In genomic region chr1:174703909-174704308, GRCm38 (mm10) we compare ENCODE assay signal across 28 mouse cellular contexts.
DNase-seq lines count a peak whose midpoint lies in the region; ATAC-seq and TF ChIP-seq lines count a peak whose summit lies in the region.
"Had no signal": no experiment of that assay in that cellular context is flagged by ENCODE, and none has a peak within 500 bp of the region (broad histone marks: within the 10 kb centered on the region; RNA-seq: fewer than 3 reads in every experiment).

No protein-coding gene starts in this region.

- peaks cover 4% of the 10 kb centered on the region; the same call in 1 of the 2 replicates for H3K36me3 ChIP-seq in hindbrain, postnatal 0 days (ENCODE audit: insufficient read depth, low read length)
- peaks cover 2% of the 10 kb centered on the region for H3K36me3 ChIP-seq in hindbrain, embryonic 13.5 days
- H3K36me3 ChIP-seq in lung, embryonic 15.5 days: no peaks in the 10 kb centered on the region
- H3K36me3 ChIP-seq: heart, embryonic 13.5 days; hindbrain, embryonic 15.5 days; kidney, embryonic 15.5 days; liver, embryonic 15.5 days; neural tube, embryonic 12.5 days had no signal

- H3K4me3 ChIP-seq in hindbrain, postnatal 0 days (ENCODE audit: low read length): no peak overlapping the region
- no peak overlapping the region for H3K4me3 ChIP-seq in hindbrain, embryonic 13.5 days
- no peak overlapping the region for H3K4me3 ChIP-seq in lung, embryonic 15.5 days
- H3K4me3 ChIP-seq: heart, embryonic 13.5 days; hindbrain, embryonic 15.5 days; kidney, embryonic 15.5 days; liver, embryonic 15.5 days; myocyte; neural tube, embryonic 12.5 days had no signal

- no peaks in the 10 kb centered on the region for H3K27me3 ChIP-seq in hindbrain, postnatal 0 days (ENCODE audit: insufficient read depth, low read length)
- H3K27me3 ChIP-seq in hindbrain, embryonic 13.5 days: no peaks in the 10 kb centered on the region
- H3K27me3 ChIP-seq in lung, embryonic 15.5 days: no peaks in the 10 kb centered on the region
- H3K27me3 ChIP-seq: heart, embryonic 13.5 days; hindbrain, embryonic 15.5 days; kidney, embryonic 15.5 days; liver, embryonic 15.5 days; neural tube, embryonic 12.5 days had no signal

- TF ChIP-seq CTCF in hindbrain, postnatal 0 days (IDR thresholded peaks at IDR 0.05; ENCODE audit: low read depth): no peak

- no peaks in the 10 kb centered on the region for H3K9me3 ChIP-seq in hindbrain, postnatal 0 days (ENCODE audit: low read length)
- H3K9me3 ChIP-seq in hindbrain, embryonic 13.5 days: no peaks in the 10 kb centered on the region
- H3K9me3 ChIP-seq in lung, embryonic 15.5 days: no peaks in the 10 kb centered on the region
- H3K9me3 ChIP-seq: heart, embryonic 13.5 days; hindbrain, embryonic 15.5 days; kidney, embryonic 15.5 days; liver, embryonic 15.5 days; neural tube, embryonic 12.5 days had no signal

- H3K27ac ChIP-seq in hindbrain, postnatal 0 days: no peak overlapping the region
- no peak overlapping the region for H3K27ac ChIP-seq in hindbrain, embryonic 13.5 days
- H3K27ac ChIP-seq in lung, embryonic 15.5 days: peak overlapping the region; percentile 29; the same call in 1 of the 2 replicates
- H3K27ac ChIP-seq: heart, embryonic 13.5 days; hindbrain, embryonic 15.5 days; kidney, embryonic 15.5 days; liver, embryonic 15.5 days; neural tube, embryonic 12.5 days had no signal

- WGBS in hindbrain, postnatal 0 days: 92% methylated on average over 1 of the region's 1 CpGs
- WGBS in hindbrain, embryonic 13.5 days: 97% methylated on average over 1 of the region's 1 CpGs
- 43% methylated on average over 1 of the region's 1 CpGs for WGBS in lung, embryonic 15.5 days

- DNase-seq in hindbrain, postnatal 0 days (ENCODE audit: low spot score): peak; percentile 14
- no peak for DNase-seq in lung, postnatal 25 days (ENCODE audit: low spot score)
- DNase-seq in NIH3T3 (ENCODE audit: low read depth) (peak; percentile 66), adipocyte (ENCODE audit: low spot score) (peak; percentile 7)
- DNase-seq in urinary bladder, postnatal 25 days (ENCODE audit: low spot score): no peak
- no peak for DNase-seq in embryo, embryonic 9.5 days (ENCODE audit: extremely low spot score)
- DNase-seq: adrenal gland, adult 8-10 months; B cell, adult 2 months; cerebellum, adult 11 months; cerebellum, adult 9-10 months; gastrocnemius, postnatal 10 days; heart, postnatal 10 days; kidney, adult 18-20 months; kidney, postnatal 4 days; layer of hippocampus, postnatal 36 days; left cerebral cortex, postnatal 4 days; liver; right cerebral cortex, postnatal 4 days had no signal

- H3K4me2 ChIP-seq in hindbrain, postnatal 0 days (ENCODE audit: low read depth, low read length): no peak overlapping the region
- H3K4me2 ChIP-seq in hindbrain, embryonic 13.5 days: no peak overlapping the region
- H3K4me2 ChIP-seq in lung, embryonic 15.5 days: no peak overlapping the region
- H3K4me2 ChIP-seq: heart, embryonic 13.5 days; hindbrain, embryonic 15.5 days; kidney, embryonic 15.5 days; liver, embryonic 15.5 days; midbrain, embryonic 11.5 days; neural tube, embryonic 12.5 days had no signal

- ATAC-seq in hindbrain, postnatal 0 days: no peak
- no peak for ATAC-seq in hindbrain, embryonic 13.5 days (ENCODE audit: low FRiP score)
- no peak for ATAC-seq in lung, embryonic 15.5 days (ENCODE audit: borderline replicate concordance, extremely low read depth, low FRiP score, low TSS enrichment)
- ATAC-seq: activated CD4-positive, CD25-positive, alpha-beta regulatory T cell, adult 4 months had no signal

- no peaks in the 10 kb centered on the region for H3K4me1 ChIP-seq in hindbrain, postnatal 0 days (ENCODE audit: insufficient read depth, low read length)
- H3K4me1 ChIP-seq in hindbrain, embryonic 13.5 days (replicated peaks): no peaks in the 10 kb centered on the region
- peaks cover 34% of the 10 kb centered on the region for H3K4me1 ChIP-seq in lung, embryonic 15.5 days
- H3K4me1 ChIP-seq: heart, embryonic 13.5 days; hindbrain, embryonic 15.5 days; kidney, embryonic 15.5 days; liver, embryonic 15.5 days; neural tube, embryonic 12.5 days had no signal

- no peak overlapping the region for H3K9ac ChIP-seq in hindbrain, postnatal 0 days (replicated peaks; ENCODE audit: low read length)
- no peak overlapping the region for H3K9ac ChIP-seq in hindbrain, embryonic 13.5 days
- H3K9ac ChIP-seq in lung, embryonic 15.5 days: no peak overlapping the region
- H3K9ac ChIP-seq: heart, embryonic 13.5 days; hindbrain, embryonic 15.5 days; kidney, embryonic 15.5 days; liver, embryonic 15.5 days; neural tube, embryonic 12.5 days had no signal

Comparison
In these comparisons a context has a peak if more than half of its experiments do, and no peak if none do; other contexts are left out.
1. DNase-seq: peak in hindbrain, postnatal 0 days (single experiment), NIH3T3 (single experiment) and adipocyte (single experiment); none in lung, postnatal 25 days (single experiment), urinary bladder, postnatal 25 days (single experiment) and embryo, embryonic 9.5 days (single experiment).